Mouse (Mus musculus) cerebellum, adult 2 months (tissue): ENCODE data around the gene Clrn1.

Source experiments
- CTCF ChIP-seq: fragments of 200-500 bp; IDR thresholded peaks from 2 replicates; pipeline ENCODE4 v1.5.1; 2011; ENCODE audit warnings: low read depth, mild to moderate bottlenecking, control low read depth, low read length, moderate library complexity, borderline replicate concordance; ENCODE audit not compliant: insufficient read depth
- POLR2A ChIP-seq: fragments of 200-500 bp; IDR thresholded peaks from 2 replicates; pipeline ENCODE4 v1.6.1; 2011; ENCODE audit warnings: low read length, control low read depth, borderline replicate concordance; ENCODE audit not compliant: insufficient read depth

- TF ChIP-seq CTCF = no peak
- no peak for TF ChIP-seq POLR2A
Measured at GRCm38 (mm10) chr3:58865690-58866089, 19.4 kb downstream of the Clrn1 start.
